Mouse (Mus musculus): ENCODE data around the gene Slc15a3.

DNA sequence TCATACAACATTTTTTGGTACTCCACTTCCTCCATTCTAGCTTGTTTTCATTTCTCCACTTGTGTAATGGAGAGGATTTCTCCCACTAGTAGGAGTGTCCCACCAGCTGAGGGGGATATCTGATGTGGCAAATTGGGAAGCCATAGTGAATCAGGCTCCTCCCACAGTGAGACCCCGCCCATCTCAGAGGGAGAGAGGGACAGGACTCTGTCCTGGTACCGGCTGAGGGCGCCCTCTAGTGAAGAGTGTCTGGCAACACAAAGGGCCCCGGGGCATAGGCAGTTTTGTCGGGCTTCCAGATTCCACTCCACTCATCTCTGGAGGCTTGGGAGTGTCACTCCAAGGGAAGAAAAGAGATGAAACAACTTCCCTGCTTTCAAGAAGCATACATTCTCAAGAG lies 8.1 kb upstream of the Slc15a3 start:
- TF ChIP-seq POLR2A (IDR thresholded peaks at IDR 0.05; ENCODE audit: borderline replicate concordance, extremely low read depth, insufficient read depth, insufficient read length, poor library complexity, severe bottlenecking), result no peak
- TF ChIP-seq CTCF (IDR thresholded peaks at IDR 0.05; ENCODE audit: borderline replicate concordance, extremely low read depth, insufficient read depth, insufficient read length), result peak; percentile 42

Measured in brain, embryonic 14.5 days (tissue).